Mouse (Mus musculus) layer of hippocampus, postnatal 36 days (tissue): ENCODE data around the gene Dnaic1. TPM values are rescaled to one million over a fixed set of nuclear protein-coding genes. Genes with fewer than 3 reads are reported as not detected.

ENCODE experiments used
- DNase-seq, 2 experiments: peaks; one replicate each; pipeline ENCODE4 v3.0.0; 2022
- total RNA-seq, 2 experiments: library from RNA; stranded (reverse); gene quantifications; 2 replicates each; pipeline ENCODE4 v1.2.3; 2021

The Dnaic1 gene
- total RNA-seq, 2 experiments from 2014 or later = 8.2 to 10.1 TPM

- no peak for DNase-seq
Observed at GRCm38 (mm10) chr4:41571490-41571889, 1.9 kb downstream of the Dnaic1 start.

GRCm38 (mm10) chr4:41573492-41573891, 3.9 kb downstream of the Dnaic1 start:
- DNase-seq = no peak

- DNase-seq = no peak
Observed at GRCm38 (mm10) chr4:41575914-41576313, 6.3 kb downstream of the Dnaic1 start.

GRCm38 (mm10) chr4:41583353-41583752, 13.8 kb downstream of the Dnaic1 start:
- no peak for DNase-seq

GRCm38 (mm10) chr4:41602818-41603217, 33.2 kb downstream of the Dnaic1 start:
- no peak for DNase-seq

GRCm38 (mm10) chr4:41604476-41605396, 35.2 kb downstream of the Dnaic1 start:
- no peak for DNase-seq

GRCm38 (mm10) chr4:41606784-41607183, 37.2 kb downstream of the Dnaic1 start:
- no peak for DNase-seq

- DNase-seq = no peak
Observed at GRCm38 (mm10) chr4:41609681-41610593, 40.4 kb downstream of the Dnaic1 start.

GRCm38 (mm10) chr4:41610594-41610980, 41.0 kb downstream of the Dnaic1 start:
- no peak for DNase-seq

GRCm38 (mm10) chr4:41612166-41612565, 42.6 kb downstream of the Dnaic1 start:
- DNase-seq = no peak

GRCm38 (mm10) chr4:41614156-41614555, 44.6 kb downstream of the Dnaic1 start:
- peak; percentile 78 to 84 for DNase-seq

- peak; percentile 82 to 86 for DNase-seq
Observed at GRCm38 (mm10) chr4:41615661-41616599, 46.4 kb downstream of the Dnaic1 start.

GRCm38 (mm10) chr4:41618916-41619746, 49.6 kb downstream of the Dnaic1 start:
- DNase-seq = peak in 1 of 2 experiments; percentile 48

- DNase-seq = no peak
Observed at GRCm38 (mm10) chr4:41622071-41622470, 52.5 kb downstream of the Dnaic1 start.

- DNase-seq = no peak
Observed at GRCm38 (mm10) chr4:41628202-41628927, 58.8 kb downstream of the Dnaic1 start.

- DNase-seq = no peak
Observed at GRCm38 (mm10) chr4:41630196-41630595, 60.6 kb downstream of the Dnaic1 start.

GRCm38 (mm10) chr4:41631390-41631789, 61.8 kb downstream of the Dnaic1 start:
- peak; percentile 41 to 55 for DNase-seq

- DNase-seq = no peak
Observed at GRCm38 (mm10) chr4:41633001-41633400, 63.4 kb downstream of the Dnaic1 start.

GRCm38 (mm10) chr4:41634631-41635030, 65.1 kb downstream of the Dnaic1 start:
- DNase-seq = no peak

- no peak for DNase-seq
Observed at GRCm38 (mm10) chr4:41635224-41635623, 65.6 kb downstream of the Dnaic1 start.
